Comparison of ENCODE assay signal across 24 mouse cellular contexts in the genomic region with DNA sequence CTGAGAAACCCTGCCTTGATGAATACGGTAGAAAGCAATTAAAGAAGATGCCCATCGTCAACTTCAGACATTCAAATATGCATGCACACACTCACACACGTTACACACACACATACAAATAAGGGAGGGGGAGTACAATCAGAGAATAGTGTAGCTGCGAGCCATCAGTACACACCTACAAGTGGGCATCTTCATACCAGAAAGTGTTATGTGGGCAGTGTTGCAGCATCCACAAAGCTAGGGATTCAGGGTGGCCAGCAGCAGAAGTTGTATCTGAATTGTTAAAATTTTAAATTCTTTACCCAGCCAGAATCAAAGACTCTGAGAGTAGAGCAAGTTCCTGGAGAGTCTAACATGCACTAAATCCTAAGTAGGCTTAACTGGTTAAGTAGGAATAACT. TPM values are rescaled to one million over a fixed set of nuclear protein-coding genes. Genes with fewer than 3 reads are reported as not detected.
DNase-seq lines count a peak whose midpoint lies in the region; ATAC-seq and TF ChIP-seq lines count a peak whose summit lies in the region.
"Had no signal": no experiment of that assay in that cellular context is flagged by ENCODE, and none has a peak within 500 bp of the region (broad histone marks: within the 10 kb centered on the region; RNA-seq: fewer than 3 reads in every experiment).

No protein-coding gene starts in this region.

- 0 out of 2 replicates have a peak, but pooled peaks cover 5% of the 10 kb centered on the region for H3K9me3 ChIP-seq in ES-Bruce4 (replicated peaks; ENCODE audit: control insufficient read depth, insufficient read depth, low read length, poor library complexity, severe bottlenecking)
- H3K9me3 ChIP-seq: G1E had no signal

- peak; percentile 98 for ATAC-seq in frontal cortex, adult (ENCODE audit: low TSS enrichment)
- ATAC-seq: activated CD4-positive, CD25-positive, alpha-beta regulatory T cell, adult 4 months; CD4-positive, CD25-positive, alpha-beta regulatory T cell, adult 4 months; Patski had no signal

- no peak overlapping the region for H3K4me3 ChIP-seq in ES-Bruce4 (ENCODE audit: low read depth, low read length)

- H3K9ac ChIP-seq in ES-Bruce4 (ENCODE audit: low read depth, poor library complexity, severe bottlenecking) = no peak overlapping the region

- H3K27me3 ChIP-seq in ES-Bruce4 (ENCODE audit: control insufficient read depth, insufficient read depth, low read length, poor library complexity, severe bottlenecking) = no peaks in the 10 kb centered on the region
- H3K27me3 ChIP-seq: CH12.LX, Patski had no signal

- no peak for TF ChIP-seq EP300 in ES-Bruce4 (IDR thresholded peaks at IDR 0.05; ENCODE audit: insufficient read depth, low read depth, low read length)

- H3K4me1 ChIP-seq in ES-Bruce4 (ENCODE audit: control insufficient read depth, insufficient read depth, low read length) = peaks cover 6% of the 10 kb centered on the region

- H3K27ac ChIP-seq in ES-Bruce4 (ENCODE audit: insufficient read depth, low read length) = peak overlapping the region; percentile 7; the same call in 1 of the 2 replicates

- no peaks in the 10 kb centered on the region for H3K36me3 ChIP-seq in ES-Bruce4 (ENCODE audit: control insufficient read depth, insufficient read depth, low read length, poor library complexity, severe bottlenecking)
- H3K36me3 ChIP-seq: G1E had no signal

- no peak for DNase-seq in frontal cortex, adult 2 months (ENCODE audit: extremely low spot score in 1 of 2, low spot score in 1 of 2)
- DNase-seq in right cerebral cortex, adult 18-20 months = peak; percentile 24
- DNase-seq in right cerebral cortex, postnatal 14 days = no peak
- peak; percentile 31 for DNase-seq in brain, adult 2 months (ENCODE audit: low read depth, low spot score)
- no peak for DNase-seq in layer of hippocampus, postnatal 25 days (ENCODE audit: extremely low spot score in 1 of 2, low spot score in 1 of 2)
- no peak for DNase-seq in embryo, embryonic 10 days (ENCODE audit: low spot score)
- DNase-seq: adrenal gland, adult 2 months; adrenal gland, adult 8-10 months; adrenal gland, postnatal 10 days; adrenal gland, postnatal 14 days; adrenal gland, postnatal 25 days; adrenal gland, postnatal 36 days; B cell, adult 2 months; cerebellum, adult 11 months; cerebellum, adult 11-12 months; cerebellum, adult 18-20 months; cerebellum, adult 2 months had no signal

- TF ChIP-seq POLR2A in ES-Bruce4 (IDR thresholded peaks at IDR 0.05; ENCODE audit: insufficient read depth, low read length) = no peak

- TF ChIP-seq CTCF in ES-Bruce4 (IDR thresholded peaks at IDR 0.05; ENCODE audit: low read depth, low read length) = no peak

RNA-seq across cellular contexts. Expression of gene Capza2, which starts 15.2 kb away (rescaled TPM):
- polyA plus RNA-seq in frontal cortex, adult 2 months (2012; rRNA removed) = 151 and 174 TPM in 2 replicates
- polyA plus RNA-seq in ES-Bruce4 (2011; ENCODE audit: insufficient read depth, insufficient read length, low read depth, missing spikeins) = 232 and 240 TPM in 2 replicates
- total RNA-seq in layer of hippocampus, postnatal 25 days (2021) = 100 to 1,000 TPM; 314 to 316 TPM

Comparison
In these comparisons a context has a peak if more than half of its experiments do, and no peak if none do; other contexts are left out.
1. DNase-seq: peak in right cerebral cortex, adult 18-20 months (single experiment) and brain, adult 2 months (single experiment); none in frontal cortex, adult 2 months (0 of 2), right cerebral cortex, postnatal 14 days (single experiment), layer of hippocampus, postnatal 25 days (0 of 2) and embryo, embryonic 10 days (single experiment).